Mouse (Mus musculus): ENCODE results near the gene Olfm1.

DNA sequence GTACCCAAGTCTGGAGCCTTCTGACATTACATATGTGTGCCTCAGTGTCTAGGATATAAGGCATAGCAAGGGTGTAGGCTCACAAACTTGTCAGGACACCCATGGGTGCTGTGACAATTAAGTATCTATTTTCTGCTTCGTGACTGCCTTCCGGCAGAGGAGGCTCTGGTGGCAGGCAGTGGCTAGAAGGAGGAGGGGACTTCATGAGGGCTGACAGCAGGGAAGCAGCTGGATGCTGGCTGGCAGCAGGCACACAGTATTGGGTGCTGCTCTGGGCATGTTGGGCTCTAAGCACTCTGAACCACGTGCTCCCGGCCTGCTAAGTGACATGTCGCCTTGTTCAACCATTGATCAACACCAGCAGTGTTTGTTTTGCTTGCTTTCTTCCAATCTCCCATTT lies 32.0 kb downstream of the Olfm1 start:
- TF ChIP-seq CTCF (conservative IDR thresholded peaks at IDR 0.05 in 1 of 2, IDR thresholded peaks at IDR 0.05 in 1 of 2; ENCODE audit: low read depth in 2 of 2, low read length in 2 of 2): no peak
- TF ChIP-seq ZC3H11A (IDR thresholded peaks at IDR 0.05; ENCODE audit: low read depth, low read length): no peak
- no peak for TF ChIP-seq EP300 (IDR thresholded peaks at IDR 0.05; ENCODE audit: low read length)
- TF ChIP-seq JUND (conservative IDR thresholded peaks at IDR 0.05; ENCODE audit: low read depth, low read length): no peak
- no peak for TF ChIP-seq JUN (IDR thresholded peaks at IDR 0.05; ENCODE audit: insufficient read depth, low read depth, low read length)
- TF ChIP-seq POLR2A (IDR thresholded peaks at IDR 0.05; ENCODE audit: low read depth, low read length): no peak
- TF ChIP-seq NRF1 (IDR thresholded peaks at IDR 0.05; ENCODE audit: low read depth, low read length): no peak
- TF ChIP-seq ZNF384 (IDR thresholded peaks at IDR 0.05; ENCODE audit: low read depth, low read length): no peak
- TF ChIP-seq NELFE (IDR thresholded peaks at IDR 0.05; ENCODE audit: low read depth, low read length): no peak
- no peak for TF ChIP-seq MEF2A (IDR thresholded peaks at IDR 0.05; ENCODE audit: borderline replicate concordance, low read depth, low read length)
- no peak for TF ChIP-seq TBP (conservative IDR thresholded peaks at IDR 0.05; ENCODE audit: low read depth, low read length)
- TF ChIP-seq SMC3 (IDR thresholded peaks at IDR 0.05; ENCODE audit: low read depth, low read length): no peak
- TF ChIP-seq ZMIZ1 (IDR thresholded peaks at IDR 0.05; ENCODE audit: low read depth, low read length): no peak
- TF ChIP-seq MAFK (IDR thresholded peaks at IDR 0.05; ENCODE audit: insufficient replicate concordance, low read length): no peak
